Mouse (Mus musculus) embryonic facial prominence, embryonic 15.5 days (tissue): ENCODE measurements around the gene Efcab9. TPM values are rescaled to one million over a fixed set of nuclear protein-coding genes. Genes with fewer than 3 reads are reported as not detected.

Experiments used
- ATAC-seq: fragments of 200-750 bp; cut with Nextera tagmentation; 2 replicates; pipeline ENCODE4 v1.8.0; 2017; ENCODE audit warnings: low read depth, moderate TSS enrichment; ENCODE audit not compliant: insufficient number of reproducible peaks, low FRiP score, low TSS enrichment
- H3K27ac ChIP-seq: fragments of 300-500 bp; sonication (generic); replicated peaks from 2 replicates; pipeline ENCODE4 v1.5.1; 2015; ENCODE audit warnings: mild to moderate bottlenecking, inconsistent platforms
- H3K27me3 ChIP-seq: fragments of 300-500 bp; sonication (generic); 2 replicates; pipeline ENCODE4 v1.6.1; 2015; ENCODE audit warnings: inconsistent platforms
- H3K36me3 ChIP-seq: fragments of 300-500 bp; sonication (generic); 2 replicates; pipeline ENCODE4 v1.6.1; 2015; ENCODE audit warnings: mild to moderate bottlenecking, inconsistent platforms
- H3K4me1 ChIP-seq: fragments of 300-500 bp; sonication (generic); 2 replicates; pipeline ENCODE4 v1.6.1; 2015; ENCODE audit warnings: inconsistent platforms
- H3K4me2 ChIP-seq: fragments of 300-500 bp; sonication (generic); replicated peaks from 2 replicates; pipeline ENCODE4 v1.6.1; 2015; ENCODE audit warnings: mild to moderate bottlenecking, inconsistent platforms
- H3K4me3 ChIP-seq: fragments of 300-500 bp; sonication (generic); replicated peaks from 2 replicates; pipeline ENCODE4 v1.5.1; 2015; ENCODE audit warnings: mild to moderate bottlenecking, inconsistent platforms
- H3K9ac ChIP-seq: fragments of 300-500 bp; sonication (generic); 2 replicates; pipeline ENCODE4 v1.6.1; 2015; ENCODE audit warnings: inconsistent platforms
- H3K9me3 ChIP-seq: fragments of 300-500 bp; sonication (generic); replicated peaks from 2 replicates; pipeline ENCODE4 v1.6.1; 2016; ENCODE audit warnings: inconsistent platforms
- WGBS: fragments of 180-500 bp; shearing (Covaris S2); methylation state at CpG from one replicate; pipeline ENCODE4 v1.1.7; 2015; 5-methylcytosine and 5-hydroxymethylcytosine counted together
- polyA plus RNA-seq: library from polyadenylated mRNA; unstranded; fragments of >200 nt; fragmentation: Nextera tagmentation; extraction: Ambion mirVana; gene quantifications from 2 replicates; pipeline ENCODE4 v1.2.1, GENCODE M21; 2015

The Efcab9 gene
- polyA plus RNA-seq, 1 experiment from 2014 or later, result not detected

GRCm38 (mm10) chr11:32545605-32546004 lies 13.7 kb upstream of the Efcab9 start:
- Histone ChIP-seq H3K4me3 (no peak overlapping the region), H3K4me2 (no peak overlapping the region), H3K36me3 (no peaks in the 10 kb centered on the region), H3K9me3 (no peaks in the 10 kb centered on the region), H3K9ac (no peak overlapping the region), H3K4me1 (peaks cover 17% of the 10 kb centered on the region), H3K27me3 (no peaks in the 10 kb centered on the region), H3K27ac (no peak overlapping the region)
- WGBS, result 76% methylated on average over 12 of the region's 12 CpGs
- no peak for ATAC-seq

- no peaks in the 10 kb centered on the region for H3K9me3 ChIP-seq
- H3K4me2 ChIP-seq, result no peak overlapping the region
- no peak overlapping the region for H3K4me3 ChIP-seq
- H3K27ac ChIP-seq, result no peak overlapping the region
- H3K36me3 ChIP-seq, result no peaks in the 10 kb centered on the region
- H3K4me1 ChIP-seq, result peaks cover 9% of the 10 kb centered on the region
- no peaks in the 10 kb centered on the region for H3K27me3 ChIP-seq
- no peak for ATAC-seq
- WGBS, result 94% methylated on average over 5 of the region's 5 CpGs
- no peak overlapping the region for H3K9ac ChIP-seq
Observed at GRCm38 (mm10) chr11:32544497-32544896, 12.6 kb upstream of the Efcab9 start.

GRCm38 (mm10) chr11:32544041-32544440 lies 12.2 kb upstream of the Efcab9 start:
- H3K27me3 ChIP-seq, result no peaks in the 10 kb centered on the region
- no peaks in the 10 kb centered on the region for H3K9me3 ChIP-seq
- no peak overlapping the region for H3K4me2 ChIP-seq
- no peak overlapping the region for H3K27ac ChIP-seq
- no peaks in the 10 kb centered on the region for H3K36me3 ChIP-seq
- WGBS, result 84% methylated on average over 6 of the region's 6 CpGs
- H3K4me3 ChIP-seq, result no peak overlapping the region
- no peak for ATAC-seq
- peaks cover 5% of the 10 kb centered on the region for H3K4me1 ChIP-seq
- H3K9ac ChIP-seq, result no peak overlapping the region

- H3K4me2 ChIP-seq, result no peak overlapping the region
- no peak overlapping the region for H3K9ac ChIP-seq
- no peaks in the 10 kb centered on the region for H3K9me3 ChIP-seq
- H3K4me1 ChIP-seq, result peaks cover 6% of the 10 kb centered on the region; the same call in 1 of the 2 replicates
- no peaks in the 10 kb centered on the region for H3K36me3 ChIP-seq
- H3K27ac ChIP-seq, result no peak overlapping the region
- ATAC-seq, result no peak
- no peak overlapping the region for H3K4me3 ChIP-seq
- no peaks in the 10 kb centered on the region for H3K27me3 ChIP-seq
- 48% methylated on average over 3 of the region's 3 CpGs for WGBS
Observed at GRCm38 (mm10) chr11:32542687-32543411, 11.0 kb upstream of the Efcab9 start.

GRCm38 (mm10) chr11:32542181-32542580 lies 10.3 kb upstream of the Efcab9 start:
- 94% methylated on average over 4 of the region's 4 CpGs for WGBS
- Histone ChIP-seq H3K27me3 (no peaks in the 10 kb centered on the region), H3K9me3 (no peaks in the 10 kb centered on the region), H3K27ac (no peak overlapping the region), H3K36me3 (no peaks in the 10 kb centered on the region), H3K9ac (no peak overlapping the region), H3K4me2 (no peak overlapping the region), H3K4me1 (peaks cover 6% of the 10 kb centered on the region; the same call in 1 of the 2 replicates), H3K4me3 (no peak overlapping the region)
- ATAC-seq, result no peak

- Histone ChIP-seq H3K27me3 (no peaks in the 10 kb centered on the region), H3K27ac (no peak overlapping the region), H3K9ac (no peak overlapping the region), H3K9me3 (no peaks in the 10 kb centered on the region), H3K4me2 (no peak overlapping the region), H3K4me1 (peaks cover 2% of the 10 kb centered on the region; the same call in 1 of the 2 replicates), H3K36me3 (no peaks in the 10 kb centered on the region), H3K4me3 (no peak overlapping the region)
- no peak for ATAC-seq
- 78% methylated on average over 6 of the region's 6 CpGs for WGBS
Observed at GRCm38 (mm10) chr11:32540463-32540862, 8.6 kb upstream of the Efcab9 start.

- WGBS, result 78% methylated on average over 7 of the region's 7 CpGs
- Histone ChIP-seq H3K36me3 (no peaks in the 10 kb centered on the region), H3K4me3 (no peak overlapping the region), H3K4me1 (peaks cover 7% of the 10 kb centered on the region; the same call in 1 of the 2 replicates), H3K27me3 (no peaks in the 10 kb centered on the region), H3K9ac (no peak overlapping the region), H3K27ac (no peak overlapping the region), H3K4me2 (no peak overlapping the region), H3K9me3 (no peaks in the 10 kb centered on the region)
- ATAC-seq, result no peak
Observed at GRCm38 (mm10) chr11:32539717-32540116, 7.8 kb upstream of the Efcab9 start.

- Histone ChIP-seq H3K4me3 (no peak overlapping the region), H3K27ac (no peak overlapping the region), H3K9ac (no peak overlapping the region), H3K36me3 (no peaks in the 10 kb centered on the region), H3K27me3 (no peaks in the 10 kb centered on the region), H3K4me2 (no peak overlapping the region), H3K4me1 (peaks cover 16% of the 10 kb centered on the region; the same call in 1 of the 2 replicates), H3K9me3 (no peaks in the 10 kb centered on the region)
- WGBS, result 80% methylated on average over 4 of the region's 4 CpGs
- no peak for ATAC-seq
Observed at GRCm38 (mm10) chr11:32538846-32539245, 7.0 kb upstream of the Efcab9 start.

GRCm38 (mm10) chr11:32538435-32538834 lies 6.6 kb upstream of the Efcab9 start:
- no peak for ATAC-seq
- no peaks in the 10 kb centered on the region for H3K36me3 ChIP-seq
- H3K9ac ChIP-seq, result no peak overlapping the region
- no peak overlapping the region for H3K27ac ChIP-seq
- WGBS, result 58% methylated on average over 6 of the region's 6 CpGs
- H3K4me3 ChIP-seq, result no peak overlapping the region
- no peak overlapping the region for H3K4me2 ChIP-seq
- H3K9me3 ChIP-seq, result no peaks in the 10 kb centered on the region
- H3K4me1 ChIP-seq, result peaks cover 20% of the 10 kb centered on the region
- H3K27me3 ChIP-seq, result no peaks in the 10 kb centered on the region

- Histone ChIP-seq H3K4me2 (no peak overlapping the region), H3K27ac (no peak overlapping the region), H3K36me3 (no peaks in the 10 kb centered on the region), H3K4me3 (no peak overlapping the region), H3K4me1 (peaks cover 25% of the 10 kb centered on the region), H3K9ac (no peak overlapping the region), H3K9me3 (no peaks in the 10 kb centered on the region), H3K27me3 (no peaks in the 10 kb centered on the region)
- ATAC-seq, result no peak
- 48% methylated on average over 7 of the region's 7 CpGs for WGBS
Observed at GRCm38 (mm10) chr11:32536954-32537353, 5.1 kb upstream of the Efcab9 start.

GRCm38 (mm10) chr11:32535646-32536045 lies 3.8 kb upstream of the Efcab9 start:
- peaks cover 27% of the 10 kb centered on the region for H3K4me1 ChIP-seq
- no peak overlapping the region for H3K4me3 ChIP-seq
- ATAC-seq, result no peak
- H3K9me3 ChIP-seq, result no peaks in the 10 kb centered on the region
- no peak overlapping the region for H3K9ac ChIP-seq
- no peaks in the 10 kb centered on the region for H3K36me3 ChIP-seq
- H3K27me3 ChIP-seq, result peaks cover 4% of the 10 kb centered on the region; the same call in 1 of the 2 replicates
- no peak overlapping the region for H3K27ac ChIP-seq
- no peak overlapping the region for H3K4me2 ChIP-seq
- WGBS, result 95% methylated on average over 4 of the region's 4 CpGs
